In the genomic region with DNA sequence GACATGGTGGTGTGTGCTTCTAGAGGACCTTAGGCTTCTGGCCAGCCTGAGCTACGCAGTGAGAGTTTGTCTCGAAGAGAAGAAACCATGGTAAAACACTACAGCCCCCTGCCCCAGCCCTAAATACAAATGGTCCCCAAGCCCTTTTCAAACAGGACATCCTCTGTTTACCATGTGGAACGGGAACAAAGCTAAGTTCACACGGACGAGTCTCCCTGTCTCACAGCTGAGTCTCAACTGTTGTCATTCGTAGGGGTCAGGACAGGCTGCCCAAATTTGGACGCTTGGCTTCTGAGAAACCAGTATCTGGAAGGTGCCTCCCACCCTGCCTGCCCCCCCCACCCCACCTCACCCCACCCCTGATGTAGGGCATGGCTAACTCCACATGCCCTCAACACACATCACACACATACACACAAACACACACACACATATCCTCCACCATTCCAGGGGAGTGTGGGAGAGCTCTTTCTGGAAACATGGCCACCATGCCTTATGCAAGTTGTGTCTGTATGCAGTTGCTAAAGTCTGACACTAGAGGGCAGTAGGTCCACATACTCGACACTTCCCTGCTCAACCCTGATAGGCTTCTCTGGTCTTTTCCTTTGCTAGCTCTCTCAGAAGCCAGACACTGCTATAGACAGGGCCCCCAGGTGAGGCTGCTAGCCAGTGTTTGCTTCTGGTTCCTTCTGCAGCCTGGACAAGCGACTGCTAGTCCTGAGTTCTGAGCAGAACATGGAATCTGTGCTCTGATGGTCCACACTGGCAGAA, we compare ENCODE assay signal across 9 mouse cellular contexts. TPM values are rescaled to one million over a fixed set of nuclear protein-coding genes. Genes with fewer than 3 reads are reported as not detected.
A peak's percentile ranks its signal among the peaks of the same experiment; 100 is the strongest.
DNase-seq lines count a peak whose midpoint lies in the region; ATAC-seq and TF ChIP-seq lines count a peak whose summit lies in the region.
"Not testable (repeated sequence)": the region's sequence is repeated elsewhere in the genome, so short reads cannot be mapped to it uniquely, and the experiment has no call there.
"Had no signal": no experiment of that assay in that cellular context is flagged by ENCODE, and none has a peak within 500 bp of the region (broad histone marks: within the 10 kb centered on the region; RNA-seq: fewer than 3 reads in every experiment).

No protein-coding gene starts in this region.

- H3K9ac ChIP-seq in heart, embryonic 15.5 days; kidney, embryonic 14.5 days (ENCODE audit: low read depth, low read length); midbrain, embryonic 11.5 days (ENCODE audit: low read length): not testable (repeated sequence)

- peak; percentile 47 for ATAC-seq in heart, embryonic 15.5 days (replicated peaks; ENCODE audit: insufficient number of reproducible peaks, insufficient read depth, low FRiP score, low read depth)
- peak; percentile 78 for ATAC-seq in kidney, embryonic 14.5 days (ENCODE audit: low FRiP score, low TSS enrichment)
- peak; percentile 73 for ATAC-seq in midbrain, embryonic 11.5 days (ENCODE audit: low FRiP score)

- intact Hi-C loops in left cerebral cortex, postnatal 36 days (cut with DNase I): not testable (repeated sequence)

- not testable (repeated sequence) for H3K36me3 ChIP-seq in E14TG2a.4 (ENCODE audit: insufficient read depth, low read length); heart, embryonic 15.5 days; kidney, embryonic 14.5 days (ENCODE audit: control insufficient read depth, insufficient read depth, low read length); midbrain, embryonic 11.5 days (ENCODE audit: control insufficient read depth, insufficient read depth, low read length)

- H3K4me3 ChIP-seq in E14TG2a.4 (replicated peaks; ENCODE audit: low read length); heart, embryonic 15.5 days; kidney, embryonic 14.5 days (ENCODE audit: low read length); midbrain, embryonic 11.5 days (ENCODE audit: low read depth, low read length): not testable (repeated sequence)

- not testable (repeated sequence) for H3K9me3 ChIP-seq in E14TG2a.4 (ENCODE audit: low read length); heart, embryonic 15.5 days (replicated peaks); kidney, embryonic 14.5 days (ENCODE audit: control insufficient read depth, low read length)
- peaks cover 15% of the 10 kb centered on the region for H3K9me3 ChIP-seq in midbrain, embryonic 11.5 days (ENCODE audit: control insufficient read depth, low read length)

- TF ChIP-seq CTCF in E14TG2a.4 (conservative IDR thresholded peaks at IDR 0.05; ENCODE audit: low read length): peak; percentile 35

- peak; percentile 10 for DNase-seq in c-Kit-positive CD71-positive TER-119-positive erythroid progenitor cells, embryonic 14.5 days (ENCODE audit: low spot score)
- DNase-seq in fibroblast of lung, adult 2 months (ENCODE audit: low read depth): peak; percentile 20
- peak; percentile 51 to 58 for DNase-seq in left cerebral cortex, postnatal 36 days (ENCODE audit: low spot score in 2 of 2)
- DNase-seq in midbrain, embryonic 11.5 days (ENCODE audit: low spot score, missing footprints): peak; percentile 85
- DNase-seq in right cerebral cortex, postnatal 36 days (ENCODE audit: low spot score in 2 of 2): peak; percentile 20 to 38

- 55% methylated on average over 9 of the region's 9 CpGs for WGBS in heart, embryonic 15.5 days
- 73% methylated on average over 9 of the region's 9 CpGs for WGBS in kidney, embryonic 14.5 days
- WGBS in midbrain, embryonic 11.5 days: 60% methylated on average over 9 of the region's 9 CpGs

- not testable (repeated sequence) for H3K4me1 ChIP-seq in E14TG2a.4 (replicated peaks; ENCODE audit: low read depth, low read length); heart, embryonic 15.5 days (replicated peaks); kidney, embryonic 14.5 days (ENCODE audit: control insufficient read depth, insufficient read depth, low read length); midbrain, embryonic 11.5 days (ENCODE audit: control insufficient read depth, insufficient read depth, low read length)

- not testable (repeated sequence) for H3K4me2 ChIP-seq in heart, embryonic 15.5 days; kidney, embryonic 14.5 days (replicated peaks; ENCODE audit: low read depth, low read length); midbrain, embryonic 11.5 days

- not testable (repeated sequence) for H3K27ac ChIP-seq in heart, embryonic 15.5 days; kidney, embryonic 14.5 days (ENCODE audit: low read depth, low read length); midbrain, embryonic 11.5 days (ENCODE audit: low read depth, low read length)

- H3K27me3 ChIP-seq in E14TG2a.4 (ENCODE audit: insufficient read depth, low read length); heart, embryonic 15.5 days; kidney, embryonic 14.5 days (ENCODE audit: control insufficient read depth, insufficient read depth, low read length); midbrain, embryonic 11.5 days (ENCODE audit: control insufficient read depth, insufficient read depth, low read length): not testable (repeated sequence)

RNA-seq across cellular contexts. Expression of a gene that starts 17.2 kb away (rescaled TPM):
- polyA plus RNA-seq in heart, embryonic 15.5 days (2015; fragmentation: Nextera tagmentation; extraction: Ambion mirVana): not detected in 2 replicates
- not detected in 2 replicates for polyA plus RNA-seq in kidney, embryonic 14.5 days (2014; fragmentation: Nextera tagmentation; extraction: Ambion mirVana)
- total RNA-seq in left cerebral cortex, postnatal 36 days (2021): under 1 TPM in 1 of 2 experiments, not detected in 1; 0.25 TPM
- not detected in 2 replicates for polyA plus RNA-seq in midbrain, embryonic 11.5 days (2014; fragmentation: Nextera tagmentation; extraction: Ambion mirVana)
- polyA plus RNA-seq: heart, embryonic 16.5 days had no signal

Comparison
In these comparisons a context has a peak if more than half of its experiments do, and no peak if none do; other contexts are left out.
1. DNase-seq: peak in every context shown above with its lines; median percentile 85 in midbrain, embryonic 11.5 days; 54 in left cerebral cortex, postnatal 36 days; 29 in right cerebral cortex, postnatal 36 days; 20 in fibroblast of lung, adult 2 months; 10 in c-Kit-positive CD71-positive TER-119-positive erythroid progenitor cells, embryonic 14.5 days.